Mouse (Mus musculus) bone marrow macrophage, adult 2 months (primary cell): ENCODE results near the gene Wfdc8.

Experiments used
- CTCF ChIP-seq: IDR thresholded peaks from 2 replicates; pipeline ENCODE4 v1.5.1; 2012; ENCODE audit warnings: low read depth, mild to moderate bottlenecking, low read length, moderate library complexity
- POLR2A ChIP-seq: IDR thresholded peaks from 2 replicates; pipeline ENCODE4 v1.6.1; 2012; ENCODE audit warnings: mild to moderate bottlenecking, low read depth, low read length, borderline replicate concordance

DNA sequence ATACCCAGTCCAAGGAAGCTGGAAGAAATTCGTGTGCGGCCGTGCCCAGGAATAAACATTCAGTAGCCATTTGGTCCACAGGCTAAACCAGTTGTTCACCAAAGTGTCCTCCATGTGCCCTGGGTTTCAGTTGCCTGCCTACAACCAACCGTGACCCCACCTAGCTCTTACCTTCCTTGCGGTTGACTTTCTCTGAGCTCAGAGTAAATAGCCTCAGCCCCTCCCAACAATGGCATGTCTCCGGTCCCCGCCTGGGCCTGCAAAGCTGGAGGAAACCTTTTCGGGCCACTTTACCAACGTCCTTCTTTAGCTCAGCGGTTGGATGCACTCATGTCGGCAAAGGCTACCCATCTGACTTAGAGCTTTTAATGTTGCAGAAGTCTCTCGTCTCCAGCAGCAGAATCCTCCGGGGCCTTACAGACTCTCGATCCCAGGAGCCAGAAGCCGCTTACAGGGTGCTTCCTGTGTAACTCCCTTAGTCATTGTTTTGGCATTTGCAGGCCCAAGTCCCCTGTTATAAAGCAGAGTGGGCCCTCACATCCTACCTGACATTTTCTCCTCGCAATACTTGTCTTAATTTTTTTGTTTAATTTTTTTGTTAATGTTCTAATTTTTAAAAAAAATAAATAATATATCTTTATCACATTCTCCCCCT lies 54.3 kb downstream of the Wfdc8 start:
- no peak for TF ChIP-seq POLR2A
- no peak for TF ChIP-seq CTCF
